Mouse (Mus musculus) activated CD4-positive, CD25-positive, alpha-beta regulatory T cell, adult 4 months (primary cell): Measurements from ENCODE around the gene Rpl9. TPM values are rescaled to one million over a fixed set of nuclear protein-coding genes. Genes with fewer than 3 reads are reported as not detected.

Source experiments
- ATAC-seq: one replicate; pipeline ENCODE4 v1.8.0; 2017
- polyA plus RNA-seq, 2 experiments: library from polyadenylated mRNA; unstranded; fragments of 100-300 nt; shearing (Covaris generic); gene quantifications; one replicate each; pipeline ENCODE4 v1.2.1; 2017

Rpl9 gene
- 1,000 to 10,000 TPM; 2,260 to 2,984 TPM for polyA plus RNA-seq

- peak; percentile 96 for ATAC-seq
Observed at GRCm38 (mm10) chr5:65390648-65391644, at the start of gene Rpl9, which contains the start of gene Lias. Rpl9 (minus strand) TSS chr5:65391444. Lias (plus strand) TSS chr5:65391497.

GRCm38 (mm10) chr5:65438041-65438440 lies 46.8 kb upstream of the Rpl9 start:
- no peak for ATAC-seq

- ATAC-seq = peak; percentile 97
Observed at GRCm38 (mm10) chr5:65435806-65436561, 44.7 kb upstream of the Rpl9 start, which contains the start of gene Ugdh. Ugdh (minus strand) TSS chr5:65435949.

DNA sequence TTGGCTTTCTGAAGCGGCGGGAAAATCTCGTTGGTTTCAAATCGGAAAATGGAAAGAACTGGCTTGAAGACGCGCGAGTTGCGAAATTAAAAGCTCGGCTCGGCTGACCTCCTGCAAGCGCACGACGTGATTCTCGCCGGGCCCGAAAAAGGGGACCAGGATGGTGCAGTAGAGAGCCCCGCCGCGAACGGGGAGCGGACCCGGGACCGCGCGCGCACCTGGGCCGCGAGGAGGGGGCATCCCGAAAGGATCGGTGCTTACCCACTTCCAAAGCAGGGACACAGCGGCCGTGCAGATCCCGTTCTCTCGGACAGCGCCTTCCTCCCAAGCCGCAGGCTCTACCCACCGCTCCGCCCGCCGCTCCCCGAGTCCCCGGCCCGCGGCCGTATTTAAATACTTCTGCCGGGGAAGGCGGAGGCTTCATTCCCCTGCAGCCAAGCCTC lies 44.1 kb upstream of the Rpl9 start:
- ATAC-seq = no peak

DNA sequence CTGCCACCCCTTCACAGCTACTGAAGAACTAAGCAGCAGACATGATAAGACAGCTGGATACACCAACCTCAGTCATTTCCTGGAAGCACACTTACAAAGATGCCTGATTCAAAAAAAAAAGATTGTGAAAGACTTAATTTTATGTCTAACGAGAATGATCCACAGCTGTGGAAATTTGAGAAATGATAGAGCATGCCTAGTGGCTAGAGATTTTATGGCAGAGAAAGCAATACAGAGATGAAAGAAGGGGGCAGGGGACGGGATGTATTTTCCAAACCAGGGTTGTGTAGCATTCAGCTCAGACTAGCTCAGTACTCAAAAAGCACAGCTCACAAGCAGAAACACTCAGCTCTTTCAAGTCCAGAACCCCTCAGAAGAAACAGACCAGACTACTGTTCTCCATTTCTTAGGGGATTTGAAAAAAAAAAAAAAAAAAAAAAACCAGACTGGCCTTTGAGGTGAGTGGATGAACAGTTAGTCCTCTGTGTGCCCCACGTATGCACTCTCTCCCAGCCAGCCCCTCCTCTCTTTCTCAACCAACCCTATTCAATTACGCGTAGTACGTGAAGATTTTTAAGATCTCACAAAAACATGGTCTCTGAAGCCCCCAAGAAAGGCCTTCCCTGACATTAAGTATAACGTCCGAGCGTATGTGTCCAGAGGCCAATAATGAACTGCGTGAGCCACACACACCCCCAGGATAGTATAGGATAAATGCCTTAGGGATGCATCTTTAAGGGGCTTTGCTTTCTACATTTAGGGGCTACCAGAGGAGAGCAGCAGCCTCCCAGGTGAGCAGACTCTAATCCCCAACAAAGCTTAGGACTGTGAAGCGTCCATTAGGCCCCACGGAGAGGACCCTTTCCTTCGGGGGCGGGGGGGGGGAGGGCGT lies 43.5 kb upstream of the Rpl9 start:
- no peak for ATAC-seq

- no peak for ATAC-seq
Observed at GRCm38 (mm10) chr5:65429441-65429840, 38.2 kb upstream of the Rpl9 start.

DNA sequence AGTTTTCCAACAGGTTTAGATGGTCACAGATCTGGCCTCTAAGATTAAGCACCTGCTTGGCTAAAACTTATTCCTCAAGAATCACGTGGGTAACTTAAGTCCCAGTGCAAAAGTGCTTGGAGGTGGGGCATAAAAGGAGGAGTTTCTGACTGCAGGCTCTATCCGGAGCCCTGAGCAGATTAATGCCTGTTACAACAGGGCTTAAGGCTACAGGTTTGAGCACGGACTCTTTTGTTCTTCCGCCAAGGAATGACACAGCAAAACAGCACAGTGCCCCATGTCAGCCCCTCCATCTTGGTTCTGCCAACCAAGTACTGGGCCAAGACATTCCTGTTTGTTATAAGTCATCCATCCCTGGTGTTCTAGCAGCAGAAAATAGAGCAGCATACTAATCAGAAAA lies 37.1 kb upstream of the Rpl9 start:
- ATAC-seq = no peak

DNA sequence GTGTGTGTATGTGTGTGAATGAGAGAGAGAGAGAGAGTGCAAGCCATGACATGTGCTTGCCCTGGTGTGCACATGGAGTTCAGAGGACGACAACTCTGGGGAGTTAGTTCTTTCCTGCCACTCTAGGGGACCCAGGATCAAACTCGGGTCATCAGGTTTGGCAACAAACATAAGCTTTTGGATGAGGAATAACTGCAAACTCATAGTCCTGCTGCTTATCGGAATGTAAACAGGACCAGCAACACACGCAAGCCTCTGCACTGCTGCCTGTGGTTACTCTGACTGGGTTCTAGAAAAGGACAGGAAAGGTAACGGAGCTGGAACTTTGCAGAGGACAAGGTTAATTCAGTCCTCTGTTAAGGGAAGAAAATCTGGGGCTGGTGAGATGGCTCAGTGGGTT lies 34.0 kb upstream of the Rpl9 start:
- ATAC-seq = no peak

DNA sequence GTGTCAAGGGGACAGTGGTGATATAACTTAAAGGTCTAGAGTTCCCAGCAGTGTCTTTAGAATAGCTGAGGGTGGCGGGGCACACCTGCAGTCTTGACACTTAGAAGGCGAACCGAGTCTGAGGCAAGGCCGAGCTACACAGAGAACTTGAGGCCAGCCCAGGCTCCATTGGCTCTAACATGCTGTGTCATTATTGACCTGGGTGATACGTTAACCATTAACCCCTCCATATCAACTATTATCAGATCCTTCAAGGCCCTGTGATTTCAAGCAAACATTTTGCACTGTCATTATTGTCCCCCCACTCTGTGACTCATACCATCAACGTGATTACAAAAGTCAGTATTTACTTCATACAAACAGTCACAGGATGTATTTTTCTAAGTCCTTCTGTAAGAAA lies 33.0 kb upstream of the Rpl9 start:
- no peak for ATAC-seq

DNA sequence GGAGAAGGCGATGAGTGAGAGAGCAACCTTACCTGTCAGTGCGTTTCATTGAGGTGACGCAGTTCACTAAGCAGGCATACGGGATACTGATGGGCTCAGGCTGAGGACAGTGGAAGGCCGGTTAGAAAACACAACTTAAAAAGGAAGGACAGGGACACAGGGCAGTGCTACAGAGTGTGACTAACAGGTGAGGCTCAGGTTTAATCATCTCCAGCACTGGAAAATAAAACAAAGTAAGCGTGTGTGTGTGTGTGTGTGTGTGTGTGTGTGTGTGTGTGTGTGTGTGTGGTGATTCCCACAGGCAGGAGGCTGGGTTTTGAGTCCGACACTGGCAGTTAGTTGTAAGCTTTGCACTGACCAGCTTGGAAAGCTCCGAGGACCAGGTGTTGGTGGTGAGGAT lies 31.6 kb upstream of the Rpl9 start:
- ATAC-seq = no peak

DNA sequence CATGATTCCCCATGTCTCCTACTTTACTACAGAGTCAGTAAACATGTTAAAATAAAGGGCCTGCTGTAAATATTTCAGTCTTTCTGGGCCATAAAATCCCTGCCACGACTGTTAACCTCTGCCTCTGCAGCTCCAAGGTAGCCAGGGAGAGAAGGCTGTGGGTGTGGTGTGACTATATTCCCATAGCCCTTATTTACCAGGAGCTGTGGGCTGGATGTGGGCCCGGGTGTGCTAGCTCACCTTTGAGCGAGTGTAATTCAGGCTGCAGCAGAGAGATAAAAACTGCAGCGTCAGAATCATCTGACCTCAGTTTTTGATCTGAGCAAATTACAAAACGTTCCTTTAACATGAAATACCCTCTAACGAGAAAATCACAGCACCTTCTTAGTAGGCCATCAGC lies 29.6 kb upstream of the Rpl9 start:
- ATAC-seq = no peak

GRCm38 (mm10) chr5:65419136-65419535 lies 27.9 kb upstream of the Rpl9 start:
- no peak for ATAC-seq

DNA sequence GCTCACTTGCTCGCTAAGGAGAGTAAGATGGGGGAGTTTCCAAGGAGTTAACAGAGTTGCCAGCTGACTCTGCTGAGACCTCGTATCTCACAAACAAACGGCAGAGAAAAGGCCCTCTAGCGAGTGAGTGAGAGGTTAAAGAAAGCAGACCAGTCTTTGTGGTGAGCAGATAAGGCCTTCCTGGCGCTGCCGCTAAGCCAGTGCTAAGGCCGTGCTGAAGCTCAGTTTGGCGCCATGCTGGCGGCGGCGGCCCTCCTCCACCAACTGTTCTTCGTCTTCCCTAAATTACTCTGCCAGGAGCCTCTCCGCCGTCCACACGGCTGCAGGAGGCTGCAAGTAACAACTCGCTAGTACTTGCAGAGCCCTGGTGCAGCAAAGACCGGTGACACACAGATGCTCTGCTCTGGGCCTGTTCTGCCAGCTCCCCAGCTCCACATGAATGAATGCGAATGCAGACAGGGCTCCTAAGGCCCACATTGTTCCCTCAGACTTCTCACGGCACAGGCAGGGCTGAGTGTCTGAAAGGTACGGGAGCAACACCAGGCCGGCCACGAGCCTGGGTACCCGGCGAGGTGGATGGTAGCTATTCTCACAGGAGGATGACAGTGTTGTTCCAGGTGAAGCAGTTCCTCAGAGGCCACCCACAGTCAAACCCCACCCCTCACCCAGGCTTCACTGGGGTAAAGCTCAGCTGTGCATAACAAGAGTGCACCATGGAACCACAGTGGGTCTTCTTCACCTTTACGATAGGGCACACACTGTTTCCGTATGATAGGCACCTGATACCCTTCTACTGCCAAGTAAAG lies 24.6 kb upstream of the Rpl9 start:
- ATAC-seq = no peak

- ATAC-seq = no peak
Observed at GRCm38 (mm10) chr5:65407989-65408388, 16.7 kb upstream of the Rpl9 start.

DNA sequence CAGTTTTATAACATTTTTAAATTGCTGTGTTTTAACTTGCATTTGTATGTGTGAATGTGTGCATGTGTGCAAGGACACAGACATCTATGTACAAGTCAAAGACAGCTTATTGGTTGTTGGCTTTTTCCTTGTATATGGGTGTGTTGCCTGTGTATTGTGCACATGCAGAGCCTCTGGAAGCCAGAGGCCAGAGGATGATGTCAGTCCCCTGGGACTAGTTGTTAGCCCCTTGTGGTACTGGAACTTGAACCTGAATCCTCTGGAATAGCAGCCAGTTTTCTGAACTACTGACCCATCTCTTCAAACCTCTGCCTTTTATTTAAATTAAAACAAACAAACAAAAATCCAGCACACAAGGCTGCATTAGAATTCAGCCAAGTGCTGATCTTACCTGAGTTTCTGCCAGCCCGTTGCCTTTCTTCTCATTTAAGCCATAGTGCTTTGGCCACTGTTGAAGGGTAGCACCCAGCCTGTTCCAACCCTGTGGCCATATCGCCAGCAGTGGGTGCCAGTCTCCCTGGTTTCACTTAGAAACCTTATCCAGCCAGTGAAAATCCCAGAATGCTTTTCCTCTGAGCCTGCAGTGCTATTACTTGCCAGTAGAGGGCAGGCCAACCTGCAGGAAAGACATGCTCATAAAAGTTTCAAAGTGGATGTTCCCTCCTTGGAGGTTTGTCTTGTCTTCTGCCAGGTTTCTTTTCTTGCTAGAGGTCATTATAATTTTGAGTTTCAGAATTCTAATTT lies 10.2 kb upstream of the Rpl9 start:
- peak; percentile 63 for ATAC-seq

DNA sequence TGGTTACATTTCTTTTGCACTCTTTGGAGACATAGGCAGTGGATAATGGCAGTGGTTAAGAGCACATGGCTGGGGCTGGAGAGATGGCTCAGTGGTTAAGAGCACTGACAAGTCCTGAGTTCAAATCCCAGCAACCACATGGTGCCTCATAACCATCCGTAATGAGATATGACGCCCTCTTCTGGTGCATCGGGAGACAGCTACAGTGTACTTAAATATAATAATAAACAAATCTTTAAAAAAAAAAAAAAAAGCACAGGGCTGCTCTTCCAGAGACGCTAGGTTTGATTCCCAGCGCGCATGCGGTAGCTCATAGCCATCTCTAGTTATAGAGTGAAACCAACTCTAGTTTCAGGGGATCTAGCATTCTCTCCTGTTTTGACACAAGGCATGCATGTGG lies 3.2 kb upstream of the Rpl9 start:
- no peak for ATAC-seq

DNA sequence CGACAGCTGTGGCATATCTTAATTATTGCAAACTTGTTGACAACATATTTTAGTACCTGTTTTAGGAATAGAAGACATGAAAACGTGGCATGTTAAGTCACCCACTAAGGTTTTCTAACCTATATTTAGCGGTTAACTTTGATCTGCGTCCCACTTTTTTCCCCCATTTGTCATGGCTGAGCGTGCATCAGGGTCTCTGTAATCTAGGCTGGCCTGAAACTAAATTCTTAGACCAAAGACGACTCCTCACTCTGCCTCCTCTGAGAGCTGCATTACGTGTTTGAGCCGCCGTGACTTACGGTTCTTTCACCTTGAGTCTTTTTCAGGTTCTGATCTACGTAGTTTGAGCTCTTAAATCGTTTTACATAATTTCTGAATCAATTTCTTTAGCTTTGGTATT lies 509 bp upstream of the Rpl9 start:
- peak; percentile 10 for ATAC-seq

GRCm38 (mm10) chr5:65387008-65387867 lies 4.0 kb downstream of the Rpl9 start:
- ATAC-seq = no peak

DNA sequence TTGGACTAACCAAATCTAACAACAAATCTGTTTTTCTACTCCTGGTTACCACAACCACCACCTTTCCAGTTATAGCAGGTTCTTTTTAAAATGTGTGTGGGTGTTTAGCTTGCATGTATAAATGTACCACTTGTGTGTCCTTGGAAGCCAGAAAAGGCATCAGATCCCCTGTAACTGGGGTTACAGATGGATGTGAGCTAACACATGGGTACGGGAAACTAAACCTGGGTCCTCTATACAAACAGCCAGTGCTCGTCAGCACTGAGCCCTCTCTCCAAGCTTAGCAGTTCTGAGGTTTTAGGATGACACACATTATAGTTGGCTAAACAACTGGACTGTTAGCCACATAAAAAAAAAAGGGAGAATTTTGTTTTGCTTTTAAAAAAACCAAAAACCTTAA lies 5.5 kb downstream of the Rpl9 start:
- ATAC-seq = no peak

- ATAC-seq = no peak
Observed at GRCm38 (mm10) chr5:65374746-65375145, 16.5 kb downstream of the Rpl9 start.
